Mouse (Mus musculus) bone marrow macrophage, adult 2 months (primary cell): Measurements from ENCODE around the gene Chdh. TPM values are rescaled to one million over a fixed set of nuclear protein-coding genes. Genes with fewer than 3 reads are reported as not detected.

Source experiments
- H3K27ac ChIP-seq: 2 replicates; pipeline ENCODE4 v1.5.1; 2012; ENCODE audit warnings: low read depth, low read length; ENCODE audit not compliant: insufficient read depth
- H3K4me1 ChIP-seq: 2 replicates; pipeline ENCODE4 v1.6.1; 2012; ENCODE audit warnings: low read length; ENCODE audit not compliant: control insufficient read depth, insufficient read depth
- H3K4me3 ChIP-seq: 2 replicates; pipeline ENCODE4 v1.5.1; 2012; ENCODE audit warnings: mild to moderate bottlenecking, low read length, moderate library complexity; ENCODE audit not compliant: insufficient read depth
- CTCF ChIP-seq: IDR thresholded peaks from 2 replicates; pipeline ENCODE4 v1.5.1; 2012; ENCODE audit warnings: low read depth, mild to moderate bottlenecking, low read length, moderate library complexity
- POLR2A ChIP-seq: IDR thresholded peaks from 2 replicates; pipeline ENCODE4 v1.6.1; 2012; ENCODE audit warnings: mild to moderate bottlenecking, low read depth, low read length, borderline replicate concordance
- polyA plus RNA-seq: library from polyadenylated mRNA; stranded (reverse); fragments of >200 nt; gene quantifications from 2 replicates; pipeline ENCODE4 v1.2.4, GENCODE M21; 2012; ENCODE audit not compliant: missing spikeins, insufficient read depth, insufficient read length

The Chdh gene
- polyA plus RNA-seq, 1 experiment = not detected

DNA sequence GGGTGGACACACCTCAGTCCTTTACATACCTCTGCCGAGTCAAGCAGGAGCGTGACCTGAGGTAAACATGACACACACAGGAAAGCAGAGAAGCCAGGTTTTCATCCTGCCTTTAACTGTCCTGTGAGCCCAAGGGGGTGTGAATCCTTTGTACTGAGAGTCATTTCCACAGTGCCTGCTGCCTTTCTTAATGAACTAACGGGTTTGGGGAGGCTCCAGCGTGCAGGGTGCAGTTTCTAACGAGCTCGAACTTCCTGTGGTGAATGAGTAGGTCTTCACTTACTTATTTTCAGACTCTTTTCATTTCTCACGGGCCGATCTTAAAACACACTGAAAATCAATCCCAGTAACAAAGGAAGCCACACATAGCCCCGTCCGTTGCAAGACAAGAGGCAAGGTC lies 5.7 kb downstream of the Chdh start:
- TF ChIP-seq CTCF (no peak), POLR2A (no peak)
- Histone ChIP-seq H3K4me3 (no peak overlapping the region), H3K27ac (no peak overlapping the region), H3K4me1 (peaks cover 5% of the 10 kb centered on the region)

GRCm38 (mm10) chr14:30015008-30015407 lies 6.2 kb downstream of the Chdh start:
- Histone ChIP-seq H3K4me3 (no peak overlapping the region), H3K4me1 (peaks cover 5% of the 10 kb centered on the region), H3K27ac (no peak overlapping the region)
- no peak for TF ChIP-seq POLR2A
- TF ChIP-seq CTCF = no peak

- no peak for TF ChIP-seq POLR2A
- no peak for TF ChIP-seq CTCF
- H3K4me3 ChIP-seq = no peak overlapping the region
- peaks cover 5% of the 10 kb centered on the region for H3K4me1 ChIP-seq
- no peak overlapping the region for H3K27ac ChIP-seq
Observed at GRCm38 (mm10) chr14:30016666-30017065, 7.8 kb downstream of the Chdh start.

- Histone ChIP-seq H3K27ac (no peak overlapping the region), H3K4me3 (no peak overlapping the region), H3K4me1 (peaks cover 5% of the 10 kb centered on the region)
- TF ChIP-seq CTCF (no peak), POLR2A (no peak)
Observed at GRCm38 (mm10) chr14:30017794-30018462, 9.1 kb downstream of the Chdh start.

DNA sequence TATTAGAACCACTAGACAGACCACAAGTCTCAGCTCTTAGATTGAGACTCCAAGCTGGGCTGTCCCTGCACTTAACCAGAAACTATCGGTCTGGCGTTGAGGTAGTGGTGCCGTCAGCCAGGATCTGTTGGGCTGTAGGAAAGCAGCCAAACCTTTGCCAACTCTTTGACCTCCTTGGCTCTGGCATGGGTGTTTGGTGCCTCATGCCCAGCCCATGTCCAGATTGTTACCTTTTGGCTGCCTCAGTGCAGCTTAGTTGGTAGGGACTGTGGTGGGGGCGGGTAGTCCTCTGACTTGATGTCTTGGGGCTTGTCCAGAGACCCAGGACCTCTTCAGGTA lies 9.6 kb downstream of the Chdh start:
- Histone ChIP-seq H3K27ac (no peak overlapping the region), H3K4me1 (peaks cover 5% of the 10 kb centered on the region), H3K4me3 (no peak overlapping the region)
- no peak for TF ChIP-seq POLR2A
- no peak for TF ChIP-seq CTCF

GRCm38 (mm10) chr14:30018846-30019245 lies 10.0 kb downstream of the Chdh start:
- TF ChIP-seq CTCF (no peak), POLR2A (no peak)
- no peak overlapping the region for H3K4me3 ChIP-seq
- peaks cover 5% of the 10 kb centered on the region for H3K4me1 ChIP-seq
- no peak overlapping the region for H3K27ac ChIP-seq

GRCm38 (mm10) chr14:30019375-30019774 lies 10.6 kb downstream of the Chdh start:
- no peak overlapping the region for H3K27ac ChIP-seq
- H3K4me1 ChIP-seq = peaks cover 9% of the 10 kb centered on the region
- no peak overlapping the region for H3K4me3 ChIP-seq
- TF ChIP-seq POLR2A (no peak), CTCF (no peak)

DNA sequence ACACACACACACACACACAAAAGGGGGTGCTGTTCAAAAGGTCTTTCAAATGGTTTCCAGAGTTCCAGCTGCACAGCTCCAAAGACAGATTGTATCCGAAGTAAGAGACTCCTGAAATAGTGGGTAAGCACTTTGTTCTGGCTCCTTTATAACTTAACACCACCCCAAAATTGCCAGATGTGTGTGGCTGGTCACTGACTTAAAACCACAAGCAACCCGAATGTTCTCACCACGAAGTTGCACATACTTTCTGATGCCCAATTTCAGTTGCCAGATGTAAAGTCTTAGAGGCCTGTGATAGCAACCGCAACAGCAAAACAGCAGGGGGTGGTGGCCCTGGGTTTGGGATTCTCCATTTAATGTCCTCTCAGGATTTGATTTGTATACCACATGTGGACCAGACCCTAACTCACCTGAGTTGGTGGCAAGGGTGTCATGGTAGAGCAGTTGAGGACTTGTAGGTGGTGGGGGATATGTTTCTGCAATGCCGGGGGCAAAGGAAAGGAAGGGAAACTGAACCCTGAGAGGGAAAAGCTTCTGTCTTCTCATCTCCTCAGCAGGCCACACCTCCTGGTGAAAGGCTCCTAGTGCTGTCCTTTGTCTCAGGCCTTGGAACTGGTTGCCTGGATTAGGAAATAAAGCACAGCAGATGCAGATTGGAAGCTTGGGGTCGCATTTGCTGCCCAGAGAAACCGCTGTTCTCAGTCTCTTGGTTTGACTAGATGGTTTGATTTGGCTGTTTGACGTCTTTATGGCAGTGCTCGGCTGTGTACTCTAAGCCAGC lies 11.2 kb downstream of the Chdh start:
- peaks cover 11% of the 10 kb centered on the region for H3K4me1 ChIP-seq
- TF ChIP-seq CTCF (no peak), POLR2A (no peak)
- H3K27ac ChIP-seq = no peak overlapping the region
- no peak overlapping the region for H3K4me3 ChIP-seq

- TF ChIP-seq POLR2A (no peak), CTCF (no peak)
- no peak overlapping the region for H3K27ac ChIP-seq
- no peak overlapping the region for H3K4me3 ChIP-seq
- H3K4me1 ChIP-seq = peaks cover 10% of the 10 kb centered on the region; the same call in 1 of the 2 replicates
Observed at GRCm38 (mm10) chr14:30022471-30022870, 13.6 kb downstream of the Chdh start.

DNA sequence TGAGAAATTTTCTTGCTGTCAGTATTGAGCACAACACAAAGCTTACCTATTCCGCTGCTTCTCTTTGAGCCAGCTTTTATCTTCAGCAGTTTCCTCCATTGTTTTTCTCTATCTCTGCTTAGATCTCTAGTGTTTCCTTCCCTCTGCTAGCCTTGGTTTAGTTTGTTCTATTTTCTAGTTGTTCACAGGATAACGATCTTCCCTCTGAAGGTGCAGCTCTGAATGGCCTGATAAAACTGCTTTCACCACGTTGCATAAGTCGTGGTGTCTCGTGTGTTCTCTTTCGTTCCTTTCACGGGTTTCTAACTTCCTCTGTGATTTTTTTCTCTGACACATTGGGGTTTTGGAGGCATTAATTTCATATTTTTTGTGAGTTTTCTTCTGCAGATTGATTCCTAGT lies 15.6 kb downstream of the Chdh start:
- TF ChIP-seq POLR2A (no peak), CTCF (no peak)
- H3K27ac ChIP-seq = no peak overlapping the region
- peaks cover 10% of the 10 kb centered on the region; the same call in 1 of the 2 replicates for H3K4me1 ChIP-seq
- H3K4me3 ChIP-seq = no peak overlapping the region
